Mouse (Mus musculus) urinary bladder, postnatal 14 days (tissue): Measurements from ENCODE around the gene Stxbp6.

ENCODE experiments used
- DNase-seq: peaks from one replicate; pipeline ENCODE4 v3.0.0; 2021; ENCODE audit warnings: low spot score

Gene Stxbp6

GRCm38 (mm10) chr12:44913854-44914253, 160.7 kb downstream of the Stxbp6 start:
- DNase-seq, result no peak

GRCm38 (mm10) chr12:44908028-44908702, 166.3 kb downstream of the Stxbp6 start:
- no peak for DNase-seq

- DNase-seq, result no peak
These were observed 168.5 kb downstream of the Stxbp6 start for GRCm38 (mm10) chr12:44906001-44906400.

GRCm38 (mm10) chr12:44903205-44903732, 171.2 kb downstream of the Stxbp6 start:
- no peak for DNase-seq

GRCm38 (mm10) chr12:44899173-44899870, 175.2 kb downstream of the Stxbp6 start:
- DNase-seq, result no peak

- no peak for DNase-seq
These were observed 178.0 kb downstream of the Stxbp6 start for GRCm38 (mm10) chr12:44896460-44896859.

- DNase-seq, result no peak
These were observed 184.7 kb downstream of the Stxbp6 start for GRCm38 (mm10) chr12:44889677-44890393.

- no peak for DNase-seq
These were observed 187.7 kb downstream of the Stxbp6 start for GRCm38 (mm10) chr12:44886826-44887225.

GRCm38 (mm10) chr12:44872697-44873096, 201.8 kb downstream of the Stxbp6 start:
- DNase-seq, result no peak

GRCm38 (mm10) chr12:44865442-44865841, 209.1 kb downstream of the Stxbp6 start:
- no peak for DNase-seq

- DNase-seq, result no peak
These were observed 215.1 kb downstream of the Stxbp6 start for GRCm38 (mm10) chr12:44859454-44859853.

- DNase-seq, result peak; percentile 51
These were observed 216.2 kb downstream of the Stxbp6 start for GRCm38 (mm10) chr12:44858110-44858885.

- no peak for DNase-seq
These were observed 222.5 kb downstream of the Stxbp6 start for GRCm38 (mm10) chr12:44852024-44852423.

- DNase-seq, result no peak
These were observed 224.0 kb downstream of the Stxbp6 start for GRCm38 (mm10) chr12:44850516-44850915.

- DNase-seq, result peak; percentile 47
These were observed 225.9 kb downstream of the Stxbp6 start for GRCm38 (mm10) chr12:44848483-44849221.

GRCm38 (mm10) chr12:44840585-44840984, 233.9 kb downstream of the Stxbp6 start:
- no peak for DNase-seq

- DNase-seq, result no peak
These were observed 234.7 kb downstream of the Stxbp6 start for GRCm38 (mm10) chr12:44839594-44840373.

GRCm38 (mm10) chr12:44835879-44836467, 238.5 kb downstream of the Stxbp6 start:
- no peak for DNase-seq

- no peak for DNase-seq
These were observed 262.6 kb downstream of the Stxbp6 start for GRCm38 (mm10) chr12:44811895-44812294.

- no peak for DNase-seq
These were observed 270.3 kb downstream of the Stxbp6 start for GRCm38 (mm10) chr12:44804213-44804612.
